Mouse (Mus musculus) heart, postnatal 36 days (tissue): Measurements from ENCODE around the gene Grk5. TPM values are rescaled to one million over a fixed set of nuclear protein-coding genes. Genes with fewer than 3 reads are reported as not detected.
"Not testable (repeated sequence)": the region's sequence is repeated elsewhere in the genome, so short reads cannot be mapped to it uniquely, and the experiment has no call there.

Experiments used
- DNase-seq, 2 experiments: peaks; one replicate each; pipeline ENCODE4 v3.0.0; 2021 to 2022
- intact Hi-C: fragments of 180-260 bp; cut with DNase I; formaldehyde crosslinking; loops from one replicate; pipeline ENCODE4 v1.15.1; 2025
- total RNA-seq, 2 experiments: library from RNA; stranded (reverse); gene quantifications; 2 replicates each; pipeline ENCODE4 v1.2.3; 2021

Grk5 gene
- total RNA-seq, 2 experiments from 2014 or later: 20.9 to 29.6 TPM

DNA sequence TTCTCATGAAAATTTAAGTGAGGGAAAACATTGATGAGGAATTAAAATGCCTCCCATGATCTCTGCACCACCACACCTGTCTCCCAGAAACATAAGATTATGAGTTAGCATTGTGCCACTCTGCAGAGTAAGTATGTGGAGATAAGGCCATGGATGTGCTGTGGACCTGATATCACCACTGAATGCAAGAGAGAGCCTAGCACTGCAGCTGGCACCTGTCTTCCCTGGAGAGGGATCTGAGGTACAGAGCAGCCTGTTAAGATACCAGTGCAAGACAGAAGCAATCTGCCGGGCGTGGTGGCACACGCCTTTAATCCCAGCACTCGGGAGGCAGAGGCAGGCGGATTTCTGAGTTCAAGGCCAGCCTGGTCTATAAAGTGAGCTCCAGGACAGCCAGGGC lies 15.9 kb downstream of the Grk5 start:
- intact Hi-C loops: no loop called here
- no peak for DNase-seq

DNA sequence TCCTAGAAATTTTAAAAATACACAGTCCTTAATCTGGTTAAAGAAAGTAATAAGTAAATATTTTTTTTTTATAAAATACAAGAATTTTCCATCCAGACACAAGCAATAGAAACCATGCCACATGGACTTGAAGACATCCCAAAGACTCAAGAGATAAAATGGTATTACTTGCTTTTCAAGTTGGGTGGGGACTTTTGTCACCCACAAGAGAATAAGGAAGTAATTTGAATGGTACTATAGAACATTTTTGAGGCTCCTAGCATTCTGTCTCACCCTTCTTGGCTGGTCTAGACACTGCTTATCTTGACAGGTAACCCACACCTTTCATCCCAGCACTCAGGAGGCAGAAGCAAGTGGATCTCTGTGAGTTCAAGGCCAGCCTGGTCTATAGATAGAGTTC lies 20.8 kb downstream of the Grk5 start:
- intact Hi-C loops: no loop called here
- no peak for DNase-seq

- intact Hi-C loops: no loop called here
- no peak for DNase-seq
Observed at GRCm38 (mm10) chr19:60911653-60912052, 22.1 kb downstream of the Grk5 start.

GRCm38 (mm10) chr19:60915236-60915635 lies 25.7 kb downstream of the Grk5 start:
- intact Hi-C loops: loop anchor here (2.0 kb wide), 1 partner anchor 22 kb away; no protein-coding TSS in a partner anchor
- DNase-seq: peak; percentile 11 to 40

DNA sequence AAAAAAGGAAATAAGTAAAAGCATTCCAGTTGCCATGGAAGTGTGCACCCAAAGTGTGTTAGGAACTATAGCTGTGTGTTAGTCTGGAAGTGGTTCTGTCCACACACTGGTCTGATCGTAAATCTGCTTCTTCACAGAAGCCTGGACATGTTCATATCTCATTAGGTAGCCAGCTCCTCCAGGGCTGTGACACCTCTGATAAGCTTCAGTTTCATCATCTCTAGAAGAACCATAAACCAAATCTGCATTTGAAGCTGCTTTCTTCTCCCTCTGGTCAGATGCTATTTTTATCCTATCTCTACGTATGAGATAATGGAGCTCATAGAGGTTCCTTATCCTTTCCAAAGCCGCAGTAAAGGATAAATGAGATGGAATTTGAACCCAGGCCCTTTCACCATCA lies 26.3 kb downstream of the Grk5 start:
- intact Hi-C loops: loop anchor here (2.0 kb wide), 1 partner anchor 23 kb away; no protein-coding TSS in a partner anchor
- no peak for DNase-seq

DNA sequence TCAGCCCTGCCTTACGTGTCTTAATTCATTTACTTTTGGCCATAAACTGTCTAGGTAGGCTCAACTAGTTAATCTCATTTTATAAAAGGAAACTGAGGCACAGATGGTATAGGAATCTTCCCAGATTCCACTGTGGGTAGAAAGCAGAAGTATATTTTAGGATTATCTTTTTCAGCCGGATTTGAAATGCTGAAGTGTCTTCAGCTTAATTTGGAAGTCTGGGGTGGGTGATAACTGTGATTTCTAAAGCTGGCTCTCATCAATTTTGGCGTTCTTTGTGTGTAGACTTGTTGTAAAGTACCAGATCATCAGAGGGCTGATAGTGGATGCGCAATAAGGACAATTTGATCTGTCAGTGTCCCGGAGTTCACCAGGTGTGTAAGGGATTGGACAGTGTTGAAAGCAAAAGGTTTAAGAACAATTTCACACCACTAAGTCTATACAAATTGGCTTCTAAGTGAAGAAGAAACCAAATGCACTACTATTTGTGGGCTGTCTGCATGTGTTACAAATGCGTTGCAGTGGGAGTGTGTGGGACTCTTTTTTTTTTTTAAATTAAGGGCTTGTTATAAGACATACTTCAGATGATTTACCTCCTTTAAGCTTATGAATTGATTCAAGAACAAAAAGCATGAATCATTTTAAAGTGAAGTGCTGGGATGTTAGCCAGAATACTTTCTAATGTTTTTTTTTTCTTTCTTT lies 27.5 kb downstream of the Grk5 start:
- no peak for DNase-seq
- intact Hi-C loops: no loop called here

DNA sequence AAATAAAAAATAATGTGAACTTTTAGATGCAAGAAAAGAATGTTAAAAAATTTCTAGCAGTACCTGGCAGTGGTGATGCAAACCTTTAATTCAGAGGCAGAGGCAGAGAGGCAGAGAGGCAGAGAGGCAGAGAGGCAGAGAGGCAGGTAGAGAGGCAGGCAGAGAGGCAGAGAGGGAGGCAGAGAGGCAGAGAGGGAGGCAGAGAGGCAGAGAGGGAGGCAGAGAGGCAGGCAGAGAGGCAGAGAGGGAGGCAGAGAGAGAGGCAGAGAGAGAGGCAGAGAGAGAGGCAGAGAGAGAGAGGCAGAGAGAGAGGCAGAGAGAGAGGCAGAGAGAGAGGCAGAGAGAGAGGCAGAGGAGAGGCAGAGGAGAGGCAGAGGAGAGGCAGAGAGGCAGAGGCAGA lies 35.0 kb downstream of the Grk5 start:
- intact Hi-C loops, DNase-seq: not testable (repeated sequence)

DNA sequence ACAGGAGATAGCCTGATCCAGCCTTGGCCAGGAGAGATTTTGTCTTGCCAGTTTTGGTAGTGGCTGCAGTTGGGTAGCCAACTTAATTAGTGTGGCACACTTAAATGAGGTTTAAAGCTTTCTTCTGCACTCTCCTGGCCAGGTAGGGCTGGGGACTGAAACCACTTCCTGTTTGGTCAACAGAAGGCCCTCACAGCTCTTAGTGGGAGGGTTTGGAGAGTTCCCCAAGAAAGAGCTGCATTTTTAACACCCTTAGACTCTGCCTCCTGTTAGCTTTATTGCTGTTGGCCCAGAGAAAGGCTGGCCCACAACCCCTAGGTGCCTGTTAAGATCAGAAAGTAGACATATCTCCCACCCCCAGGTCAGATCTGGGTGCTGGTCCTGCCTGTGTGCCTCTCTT lies 45.5 kb downstream of the Grk5 start:
- intact Hi-C loops: no loop called here
- DNase-seq: no peak

- intact Hi-C loops: loop anchor here (5.0 kb wide), 1 partner anchor 67 kb away; no protein-coding TSS in a partner anchor
Observed at GRCm38 (mm10) chr19:60939954-60940379, 50.4 kb downstream of the Grk5 start.

DNA sequence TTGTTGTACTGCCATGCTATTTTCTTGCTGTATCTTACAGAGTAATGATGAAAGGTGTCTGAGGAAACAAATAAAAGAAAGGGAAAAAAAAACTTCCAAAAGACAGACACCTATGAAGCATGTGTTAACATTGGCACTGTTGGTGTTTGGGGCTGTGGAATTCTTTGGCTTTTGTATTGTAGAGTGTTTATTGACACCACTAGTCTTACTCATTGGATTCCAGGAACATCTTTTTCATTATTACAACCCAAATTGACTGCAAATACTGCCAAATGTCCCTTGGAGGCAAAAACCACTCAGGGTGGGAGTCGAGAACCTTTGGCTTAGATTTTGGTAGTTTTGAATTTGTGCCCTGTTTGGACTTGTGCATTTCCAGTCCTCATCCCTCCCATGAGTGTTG lies 51.3 kb downstream of the Grk5 start:
- intact Hi-C loops: loop anchor here (5.0 kb wide), 1 partner anchor 66 kb away; no protein-coding TSS in a partner anchor
- DNase-seq: no peak

More at GRCm38 (mm10) chr19:60939954-60940379, 50.4 kb downstream of the Grk5 start:
- peak; percentile 40 to 66 for DNase-seq

DNA sequence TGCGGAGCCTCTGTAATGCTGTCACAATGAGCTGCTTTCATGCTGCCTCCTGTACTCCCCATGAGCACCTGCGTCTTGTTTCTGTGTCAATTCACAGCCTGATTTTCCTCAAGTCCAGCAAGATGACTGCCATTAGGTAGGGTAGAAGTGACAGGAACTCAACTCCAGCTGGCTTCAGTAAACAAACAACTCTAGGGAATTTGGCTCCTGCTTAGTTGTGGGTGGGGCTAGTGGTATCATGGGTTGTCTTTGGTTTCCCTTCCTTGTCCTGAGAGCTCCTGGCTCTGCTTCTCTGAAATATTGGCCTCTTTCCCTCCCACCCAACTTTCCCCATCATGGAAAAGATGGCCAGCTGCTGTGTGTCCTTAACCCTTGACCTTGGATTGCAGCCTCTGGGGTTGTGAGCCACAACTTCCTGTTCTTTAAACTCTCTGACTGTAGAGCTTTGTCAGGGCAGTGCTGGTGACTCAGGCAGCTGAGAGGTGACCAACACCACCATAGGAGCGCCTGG lies 56.3 kb downstream of the Grk5 start:
- intact Hi-C loops: loop anchor here (1.0 kb wide), 1 partner anchor 56 kb away; no protein-coding TSS in a partner anchor
- DNase-seq: peak; percentile 69 to 73

- intact Hi-C loops: loop anchor here (1.0 kb wide), 1 partner anchor 56 kb away; no protein-coding TSS in a partner anchor
- DNase-seq: peak; percentile 56 to 70
Observed at GRCm38 (mm10) chr19:60946656-60947055, 57.1 kb downstream of the Grk5 start.

DNA sequence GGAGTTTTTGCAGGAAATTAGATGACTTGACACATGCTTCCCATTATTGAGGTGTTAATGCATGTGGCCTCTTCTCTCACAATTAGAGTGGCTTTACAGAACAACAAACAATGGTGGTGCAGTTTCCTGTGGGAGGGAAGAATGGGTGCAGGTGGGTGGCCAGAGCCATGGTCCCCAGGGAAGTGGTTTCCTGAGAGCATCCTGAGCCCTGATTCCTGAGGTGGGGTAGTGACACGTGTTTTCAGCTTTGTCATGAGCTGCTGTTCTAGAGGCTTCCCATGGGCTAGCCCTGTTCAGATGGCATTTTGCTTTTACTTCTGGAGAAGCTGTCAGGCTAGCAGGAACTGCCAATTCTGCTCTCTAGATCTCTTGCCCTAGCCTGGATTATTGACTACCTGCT lies 59.4 kb downstream of the Grk5 start:
- intact Hi-C loops: loop anchor here (2.0 kb wide), 1 partner anchor 136 kb away; no protein-coding TSS in a partner anchor

DNA sequence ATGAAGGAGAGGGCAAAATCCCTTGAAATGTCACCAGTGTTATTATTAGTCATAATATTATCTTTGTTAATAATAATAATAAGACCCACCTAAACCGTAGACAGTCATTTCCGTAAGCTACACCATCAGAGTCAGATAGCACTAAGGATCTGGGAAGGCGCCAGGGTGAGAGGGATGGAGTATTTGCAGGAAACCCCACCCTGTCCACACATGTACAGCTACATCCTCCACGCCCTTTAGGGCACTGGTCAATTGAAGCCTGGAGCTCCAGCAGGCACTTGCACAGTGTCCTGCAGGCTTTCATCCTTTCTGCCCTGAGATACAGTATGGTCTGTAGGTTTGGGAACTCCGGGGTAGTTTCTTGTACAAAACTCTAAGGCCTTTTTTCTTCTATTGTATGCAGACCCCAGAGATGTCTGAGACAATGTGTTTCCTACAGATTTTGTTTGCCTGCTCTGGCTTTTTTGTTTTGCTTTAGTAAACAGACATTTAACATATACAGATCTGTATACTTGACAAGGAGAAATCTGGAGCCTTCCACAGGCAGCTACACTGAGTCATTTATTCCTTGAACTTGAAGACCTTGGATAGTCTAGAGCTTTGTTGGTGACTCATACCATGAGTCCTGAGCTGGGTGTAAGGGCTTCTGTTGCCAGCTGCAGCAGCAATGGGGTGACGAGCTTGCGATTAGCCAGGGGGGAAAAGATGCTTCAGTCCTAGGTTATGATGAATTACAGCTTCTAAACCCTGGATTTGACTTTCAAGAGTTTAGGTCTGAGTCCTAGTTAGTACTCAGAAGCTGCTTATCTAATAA lies 60.7 kb downstream of the Grk5 start:
- intact Hi-C loops: loop anchor here (1.0 to 10.0 kb wide), 2 partner anchors 61 to 105 kb away; partner anchors contain the start of gene Grk5
- DNase-seq: peak; percentile 59 to 63

More for the DNA sequence above, 59.4 kb downstream of the Grk5 start:
- DNase-seq: peak in 1 of 2 experiments; percentile 35

GRCm38 (mm10) chr19:60955131-60955530 lies 65.6 kb downstream of the Grk5 start:
- no peak for DNase-seq
- intact Hi-C loops: loop anchor here (10.0 kb wide), 1 partner anchor 100 kb away; no protein-coding TSS in a partner anchor

DNA sequence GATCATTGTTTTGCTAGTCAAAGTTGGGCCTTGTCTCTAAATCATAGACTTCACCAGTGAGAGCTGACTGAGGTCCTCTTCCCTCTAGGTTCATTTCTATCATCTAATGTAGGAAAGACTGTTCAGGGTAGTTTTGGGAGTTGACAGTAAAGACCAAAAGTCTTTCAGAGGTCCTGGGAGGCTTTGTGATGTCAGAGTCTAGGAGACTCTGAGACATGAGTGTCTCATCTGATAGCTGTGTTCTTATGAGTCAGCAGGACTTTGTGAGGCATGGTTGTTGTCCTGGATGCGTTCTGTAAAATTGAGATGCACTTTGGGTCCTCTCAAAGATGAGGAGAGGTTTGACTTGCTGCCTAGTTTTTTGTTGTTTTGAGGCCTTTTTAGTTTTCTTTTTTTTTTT lies 66.2 kb downstream of the Grk5 start:
- intact Hi-C loops: loop anchor here (10.0 kb wide), 1 partner anchor 99 kb away; no protein-coding TSS in a partner anchor
- DNase-seq: no peak

- intact Hi-C loops: loop anchor here (10.0 kb wide), 1 partner anchor 99 kb away; no protein-coding TSS in a partner anchor
Observed at GRCm38 (mm10) chr19:60956198-60956750, 66.7 kb downstream of the Grk5 start.

GRCm38 (mm10) chr19:60959706-60960230 lies 70.2 kb downstream of the Grk5 start:
- intact Hi-C loops: loop anchor here (10.0 kb wide), 1 partner anchor 95 kb away; no protein-coding TSS in a partner anchor
- no peak for DNase-seq

More at GRCm38 (mm10) chr19:60956198-60956750, 66.7 kb downstream of the Grk5 start:
- DNase-seq: no peak

GRCm38 (mm10) chr19:60962358-60963061 lies 73.0 kb downstream of the Grk5 start:
- intact Hi-C loops: no loop called here
- DNase-seq: no peak
